Mouse (Mus musculus) adrenal gland, adult (tissue): ENCODE results near the gene Dbx1.
A peak's percentile ranks its signal among the peaks of the same experiment; 100 is the strongest.

Experiments
- DNase-seq, 2 experiments: peaks; one replicate each; pipeline ENCODE4 v3.0.0; 2022 to 2023; ENCODE audit warnings: low spot score in 1 of 2; ENCODE audit not compliant: inconsistent age in 2 of 2

Dbx1 gene

DNA sequence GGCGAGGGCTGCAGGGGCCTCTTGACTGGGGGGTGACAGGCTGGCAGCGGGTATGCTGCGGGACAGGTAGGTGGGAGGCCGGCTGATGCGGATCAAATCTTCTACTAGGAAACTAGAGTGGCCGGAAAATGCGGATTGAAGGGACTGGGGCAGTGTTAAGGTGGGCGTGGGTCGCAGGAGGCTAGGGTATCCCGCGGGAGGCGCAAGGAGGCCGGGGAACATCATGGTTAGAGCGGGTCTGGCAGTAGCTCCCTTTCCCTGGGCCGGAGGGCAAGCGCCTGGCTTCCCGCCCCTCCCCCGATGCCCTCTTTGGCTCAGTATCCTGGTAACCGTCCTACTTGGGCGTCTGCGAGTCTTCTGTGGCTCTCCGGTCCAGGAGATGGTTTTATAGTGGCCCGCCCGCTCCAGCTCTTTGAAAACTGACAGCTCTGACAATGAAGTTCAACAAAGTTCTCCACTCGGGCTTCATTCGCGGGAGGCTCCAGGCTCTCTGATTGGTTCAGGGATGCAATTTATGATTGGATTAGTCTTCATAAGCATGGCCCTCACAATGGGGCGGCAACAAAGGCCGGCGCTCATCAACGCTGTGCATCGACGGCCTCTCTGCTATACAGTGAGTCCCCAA is at the start of gene Dbx1:
TSS of gene Dbx1 (minus strand) at position 359 of the 625 bp plus-strand sequence.
- DNase-seq: no peak

DNA sequence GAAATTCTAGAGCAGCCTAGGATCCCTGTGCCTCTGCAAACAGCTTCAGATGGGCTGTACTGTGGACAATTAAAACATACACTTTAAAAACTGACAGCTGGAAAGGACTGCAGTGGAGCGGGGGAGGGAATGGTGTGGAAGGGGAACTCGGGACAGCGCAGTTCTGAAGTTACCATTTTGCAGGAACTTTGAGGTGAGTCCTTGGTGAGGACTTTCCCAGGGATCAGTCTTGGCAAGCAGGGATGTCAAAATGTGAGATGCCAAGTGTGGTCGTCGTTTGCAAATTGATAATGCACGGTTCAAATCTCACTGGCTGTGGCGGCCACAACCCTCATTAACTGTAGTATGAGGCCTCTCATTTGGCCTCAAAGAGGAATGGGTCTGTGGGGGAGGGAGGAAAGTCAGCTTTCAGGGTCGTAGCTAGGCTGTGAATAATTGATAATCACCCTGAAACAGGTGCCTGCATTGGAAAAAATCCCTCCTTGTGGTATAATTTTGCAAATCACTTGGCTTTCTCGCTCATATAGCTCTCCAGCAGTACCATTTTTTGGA is 42.3 kb upstream of the Dbx1 start:
- DNase-seq: no peak

DNA sequence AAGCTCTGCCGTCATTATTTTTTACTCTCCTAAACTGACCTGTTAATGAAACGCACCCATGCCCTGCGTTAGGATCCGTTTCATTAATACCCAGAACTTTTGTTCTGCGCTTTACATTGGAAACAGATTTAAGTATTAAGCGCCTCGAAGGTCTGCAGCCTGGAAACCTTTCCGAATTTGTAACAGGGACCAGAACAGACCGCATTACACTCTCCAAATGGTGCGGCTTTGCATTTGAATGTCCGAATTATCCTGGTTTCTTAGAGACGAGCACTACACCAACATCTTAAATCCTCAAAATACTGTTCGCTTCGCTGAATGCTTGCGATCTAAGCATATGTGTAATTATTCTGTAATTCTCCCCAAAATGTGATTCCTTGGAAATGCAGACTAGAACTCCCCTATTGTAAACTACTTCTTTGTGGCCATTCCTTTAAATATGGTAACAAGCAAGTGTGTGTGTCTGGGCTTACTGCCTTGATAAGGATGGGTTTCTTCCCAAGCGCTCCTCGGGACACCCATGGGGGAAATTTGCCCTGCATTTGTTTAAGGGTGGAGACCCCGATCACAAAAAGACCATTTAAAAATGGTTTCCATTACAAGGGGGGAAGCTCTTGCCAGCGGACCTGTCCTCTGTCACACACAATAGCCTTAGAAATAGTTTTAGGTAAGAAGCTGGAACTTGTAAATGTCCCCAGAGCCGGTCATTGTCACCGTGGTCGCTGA is 41.6 kb upstream of the Dbx1 start:
- no peak for DNase-seq

- DNase-seq: no peak
Observed at GRCm38 (mm10) chr7:49677166-49677565, 40.5 kb upstream of the Dbx1 start.

- DNase-seq: no peak
Observed at GRCm38 (mm10) chr7:49676627-49677026, 40.0 kb upstream of the Dbx1 start.

DNA sequence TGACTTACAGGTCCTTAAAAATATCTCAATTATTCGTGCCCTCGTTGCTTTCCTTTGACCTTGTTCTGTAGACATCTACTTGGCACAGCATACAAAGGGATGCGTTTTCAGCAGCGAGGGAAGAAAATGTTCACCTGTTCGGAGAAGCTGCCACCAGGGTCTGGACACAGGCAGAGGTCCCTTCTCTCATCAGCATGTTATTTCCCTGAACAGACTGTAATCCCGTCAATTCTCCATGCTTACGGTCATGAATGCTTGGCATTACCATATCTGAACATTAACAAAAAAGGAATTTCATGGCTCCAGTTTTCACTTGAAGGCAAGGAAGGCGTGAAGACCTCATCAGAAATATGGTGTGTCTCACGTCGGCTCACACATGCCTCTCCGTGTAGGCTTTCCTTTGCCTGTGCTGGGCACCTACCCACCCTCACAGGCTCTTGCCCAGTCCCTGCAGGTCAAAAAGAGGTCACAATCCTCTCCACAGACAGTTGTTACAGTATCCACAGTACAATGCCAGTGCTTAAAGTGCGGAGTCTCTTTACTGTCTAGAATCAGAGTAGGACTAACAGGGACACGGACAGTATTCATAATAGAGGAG is 31.7 kb upstream of the Dbx1 start:
- DNase-seq: no peak

- DNase-seq: no peak
Observed at GRCm38 (mm10) chr7:49663575-49663974, 26.9 kb upstream of the Dbx1 start.

DNA sequence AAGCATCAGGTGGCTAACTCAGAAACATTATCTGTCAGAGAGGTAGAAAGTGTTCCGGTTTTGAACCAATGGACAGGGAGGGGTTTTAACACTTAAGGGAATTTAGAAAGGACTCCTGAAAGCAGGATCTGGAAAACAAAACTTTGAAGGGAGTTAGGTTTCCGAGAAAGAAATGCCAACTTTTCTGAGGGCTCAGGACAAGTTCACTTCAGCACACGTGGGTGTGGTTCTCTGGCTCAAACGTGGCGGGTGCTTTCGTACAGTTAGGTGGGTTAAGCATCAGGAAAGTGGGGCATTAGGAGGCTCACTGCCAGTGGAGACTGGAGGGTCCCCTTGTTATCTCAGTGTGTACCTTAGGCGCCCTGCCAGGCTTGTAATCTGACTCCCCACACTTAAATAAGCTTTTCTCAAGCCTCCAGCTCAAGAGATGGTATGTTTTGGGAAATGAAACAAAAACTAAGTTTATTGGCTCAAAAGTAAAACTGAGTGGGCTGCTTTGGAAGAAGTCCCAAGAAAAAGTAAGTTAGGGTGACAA is 25.9 kb upstream of the Dbx1 start:
- no peak for DNase-seq

- no peak for DNase-seq
Observed at GRCm38 (mm10) chr7:49661811-49662491, 25.3 kb upstream of the Dbx1 start.

DNA sequence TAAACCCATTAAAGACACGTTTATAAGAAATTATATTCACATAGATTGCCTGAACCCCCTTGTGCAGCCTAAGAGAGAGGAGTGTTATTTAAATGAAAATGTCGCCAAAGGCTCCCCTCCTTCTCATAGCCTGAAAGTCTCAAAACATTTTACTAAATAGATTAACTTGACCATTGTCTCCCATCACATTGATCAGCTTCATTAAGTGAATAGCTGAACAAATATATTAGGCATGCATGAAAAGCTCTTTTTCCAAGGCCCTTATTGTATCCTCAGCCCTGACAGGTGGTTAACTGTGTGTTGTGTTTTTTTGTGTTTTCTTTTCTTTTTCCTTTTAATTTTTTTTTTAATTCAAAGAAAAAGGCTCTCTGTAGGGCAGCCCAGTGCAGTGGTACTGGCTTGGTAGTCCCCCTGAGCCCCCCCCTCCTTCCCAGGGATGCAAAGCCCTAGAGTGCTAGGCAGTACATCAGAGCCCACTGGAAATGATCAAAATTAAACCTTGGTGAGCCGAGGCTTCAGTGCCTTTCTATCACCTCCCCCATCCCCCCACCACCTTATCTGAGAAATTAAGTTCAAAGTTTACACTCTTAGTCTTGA is 4.2 kb upstream of the Dbx1 start:
- DNase-seq: no peak

DNA sequence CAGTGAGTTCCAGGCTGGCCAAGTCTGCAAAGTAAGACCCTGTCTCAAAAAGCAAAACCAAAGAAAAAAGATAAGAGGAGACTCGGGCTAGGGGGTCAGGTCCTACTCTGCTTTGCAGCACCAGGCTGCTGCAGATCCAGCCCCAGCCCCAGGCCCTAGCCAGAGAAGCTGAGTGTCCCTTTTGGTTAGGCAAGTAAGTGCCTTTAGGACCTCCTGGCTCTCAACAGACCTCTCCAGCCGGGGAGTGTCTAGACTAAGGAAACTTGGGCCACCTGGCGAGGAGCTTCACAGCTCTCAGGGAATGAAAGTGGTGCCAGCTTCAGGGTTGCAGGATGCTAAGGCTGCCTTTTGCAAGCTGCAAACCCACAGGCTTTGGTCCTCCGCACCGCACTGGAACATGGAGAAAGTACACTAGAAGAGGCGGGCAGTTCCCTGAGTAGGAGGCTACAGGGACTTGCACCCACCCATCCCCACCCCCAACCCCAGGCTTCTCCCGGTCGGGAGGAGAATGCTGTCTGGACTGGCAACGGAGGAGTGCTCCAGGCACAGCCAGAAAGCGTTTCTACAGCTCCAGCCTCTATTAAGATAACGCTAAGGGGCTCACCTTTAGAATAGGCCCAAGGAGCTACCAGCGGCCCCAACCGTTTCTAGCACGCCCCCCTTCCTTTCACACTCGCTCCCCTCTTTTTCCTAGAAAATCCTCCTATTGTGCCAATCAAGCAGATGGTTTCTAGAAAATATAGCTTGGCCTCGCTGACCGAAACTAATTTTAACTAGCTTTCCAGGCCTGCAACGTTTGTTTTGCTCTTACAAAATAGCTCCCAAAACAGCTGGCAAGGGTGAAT is 3.4 kb upstream of the Dbx1 start:
- DNase-seq: no peak

DNA sequence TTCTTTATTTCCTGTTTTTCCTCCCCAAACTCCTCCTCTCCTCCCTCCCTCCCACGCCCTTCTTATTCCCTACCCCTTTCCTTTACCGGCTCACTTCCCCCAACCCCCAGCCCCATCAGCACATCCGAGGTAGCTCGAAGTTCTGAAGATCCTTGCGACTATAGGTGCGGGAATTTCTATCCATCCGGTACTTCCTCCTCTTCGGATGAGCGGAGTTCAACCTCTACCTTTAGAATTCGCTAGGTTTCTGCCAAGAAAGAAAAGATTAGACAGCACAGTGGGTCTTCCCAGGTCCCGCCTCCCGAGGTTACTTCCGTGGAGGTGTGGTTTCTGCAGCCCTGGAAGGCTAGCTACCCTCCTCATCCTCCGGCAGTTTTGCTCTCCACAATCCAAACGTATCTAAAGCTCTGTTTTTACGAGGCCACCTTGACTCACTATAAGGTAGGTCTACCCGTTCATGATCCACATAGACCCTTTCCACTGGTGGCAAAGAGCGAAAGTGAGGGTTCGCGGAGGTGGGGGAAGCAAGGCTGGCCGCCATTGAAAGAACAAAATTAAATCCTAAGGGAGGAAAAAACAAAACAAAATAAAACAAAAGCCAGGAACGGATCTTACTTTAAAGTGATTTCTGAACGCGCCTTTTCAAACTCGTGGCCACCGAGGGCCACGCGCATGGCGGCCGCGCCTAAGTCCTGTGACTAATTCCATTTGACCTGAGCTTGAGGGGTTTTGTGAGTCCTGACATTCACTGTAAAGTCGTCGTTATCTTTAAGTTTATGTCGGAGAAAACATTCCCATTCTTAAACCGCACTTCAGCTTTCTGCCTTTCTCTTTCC is 2.5 kb upstream of the Dbx1 start:
- no peak for DNase-seq

- DNase-seq: no peak
Observed at GRCm38 (mm10) chr7:49637851-49638663, 1.4 kb upstream of the Dbx1 start.

DNA sequence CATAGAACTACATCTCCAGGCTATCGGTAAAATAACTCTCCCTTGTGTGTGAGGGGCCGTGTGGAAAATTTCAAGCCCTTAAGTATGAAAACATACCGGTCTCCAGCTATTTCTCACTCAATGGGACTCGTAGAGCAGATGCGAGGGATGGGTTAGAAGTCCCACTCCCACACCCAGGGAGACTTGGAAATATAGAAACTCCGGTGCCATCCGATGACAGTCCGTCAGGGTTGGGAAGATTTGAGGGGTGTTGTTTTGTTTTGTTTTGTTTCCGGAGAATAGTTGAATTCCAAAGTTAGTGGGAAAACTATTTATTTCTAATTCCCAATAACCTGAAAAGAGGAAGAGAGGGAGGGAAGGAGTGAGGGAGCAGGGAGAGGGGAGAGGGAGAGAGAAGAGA is 632 bp upstream of the Dbx1 start:
- no peak for DNase-seq

GRCm38 (mm10) chr7:49635971-49636370 is 678 bp downstream of the Dbx1 start:
- no peak for DNase-seq

GRCm38 (mm10) chr7:49635074-49635621 is 1.5 kb downstream of the Dbx1 start:
- peak in 1 of 2 experiments; percentile 48 for DNase-seq

GRCm38 (mm10) chr7:49634291-49635073 is 2.2 kb downstream of the Dbx1 start:
- DNase-seq: peak in 1 of 2 experiments; percentile 62
